Mouse (Mus musculus) stomach, embryonic 16.5 days (tissue): ENCODE measurements at regions not wholly inside any gene's neighbourhood (a gene's known extent, or its start where the extent isn't known, plus 50 kb on each side); places are given as distances from the start of the nearest gene placed in this dataset.

Source experiments
- ATAC-seq: fragments of 200-750 bp; cut with Nextera tagmentation; 2 replicates; pipeline ENCODE4 v1.8.0; 2017; ENCODE audit warnings: moderate number of reproducible peaks, moderate TSS enrichment; ENCODE audit not compliant: insufficient read depth, low FRiP score
- H3K27ac ChIP-seq: fragments of 300-500 bp; sonication (generic); 2 replicates; pipeline ENCODE4 v1.5.1; 2014; ENCODE audit warnings: low read length
- H3K27me3 ChIP-seq: fragments of 300-500 bp; sonication (generic); 2 replicates; pipeline ENCODE4 v1.6.1; 2014; ENCODE audit warnings: low read length, control low read depth, mixed read lengths; ENCODE audit not compliant: control insufficient read depth, insufficient read depth
- H3K36me3 ChIP-seq: fragments of 300-500 bp; sonication (generic); 2 replicates; pipeline ENCODE4 v1.6.1; 2014; ENCODE audit warnings: low read length; ENCODE audit not compliant: control insufficient read depth, insufficient read depth
- H3K4me1 ChIP-seq: fragments of 300-500 bp; sonication (generic); 2 replicates; pipeline ENCODE4 v1.6.1; 2014; ENCODE audit warnings: low read length, control low read depth, mixed read lengths; ENCODE audit not compliant: control insufficient read depth, insufficient read depth
- H3K4me2 ChIP-seq: fragments of 300-500 bp; sonication (generic); 2 replicates; pipeline ENCODE4 v1.6.1; 2014; ENCODE audit warnings: low read depth, low read length, mixed read lengths
- H3K4me3 ChIP-seq: fragments of 300-500 bp; sonication (generic); replicated peaks from 2 replicates; pipeline ENCODE4 v1.5.1; 2014; ENCODE audit warnings: mild to moderate bottlenecking, low read length
- H3K9ac ChIP-seq: fragments of 300-500 bp; sonication (generic); 2 replicates; pipeline ENCODE4 v1.6.1; 2014; ENCODE audit warnings: low read length
- H3K9me3 ChIP-seq: fragments of 300-500 bp; sonication (generic); replicated peaks from 2 replicates; pipeline ENCODE4 v1.6.1; 2016; ENCODE audit warnings: low read length, control low read depth; ENCODE audit not compliant: control insufficient read depth
- WGBS: fragments of 180-500 bp; shearing (Covaris S2); extraction: QIAGEN DNeasy Blood & Tissue Kit; methylation state at CpG from one replicate; pipeline ENCODE4 v1.1.7; 2014; 5-methylcytosine and 5-hydroxymethylcytosine counted together

DNA sequence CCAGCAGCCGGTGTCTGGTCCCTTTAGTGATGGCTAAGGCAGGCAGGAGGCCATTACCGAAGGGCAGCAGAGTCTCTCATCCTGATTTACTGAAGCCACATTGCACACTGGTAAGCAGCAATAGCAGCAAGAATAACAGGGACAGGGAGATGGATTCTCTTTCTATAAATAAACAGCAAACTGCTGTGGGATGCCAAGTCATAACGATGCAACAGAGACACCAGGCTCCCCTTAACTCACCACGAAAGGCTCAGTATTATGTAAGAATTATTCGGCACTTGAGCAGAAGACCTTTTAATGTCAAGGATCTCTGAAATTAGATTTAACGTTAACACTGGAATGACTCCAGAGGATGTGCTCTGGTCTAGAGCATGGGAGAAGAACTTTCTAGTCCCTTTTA is 202.1 kb downstream of the Ddx10 start:
- no peaks in the 10 kb centered on the region for H3K36me3 ChIP-seq
- 63% methylated on average over 6 of the region's 6 CpGs for WGBS
- no peaks in the 10 kb centered on the region for H3K4me1 ChIP-seq
- H3K27ac ChIP-seq = no peak overlapping the region
- no peak overlapping the region for H3K4me2 ChIP-seq
- H3K9me3 ChIP-seq = no peaks in the 10 kb centered on the region
- no peak for ATAC-seq
- no peak overlapping the region for H3K9ac ChIP-seq
- H3K4me3 ChIP-seq = no peak overlapping the region
- H3K27me3 ChIP-seq = no peaks in the 10 kb centered on the region

DNA sequence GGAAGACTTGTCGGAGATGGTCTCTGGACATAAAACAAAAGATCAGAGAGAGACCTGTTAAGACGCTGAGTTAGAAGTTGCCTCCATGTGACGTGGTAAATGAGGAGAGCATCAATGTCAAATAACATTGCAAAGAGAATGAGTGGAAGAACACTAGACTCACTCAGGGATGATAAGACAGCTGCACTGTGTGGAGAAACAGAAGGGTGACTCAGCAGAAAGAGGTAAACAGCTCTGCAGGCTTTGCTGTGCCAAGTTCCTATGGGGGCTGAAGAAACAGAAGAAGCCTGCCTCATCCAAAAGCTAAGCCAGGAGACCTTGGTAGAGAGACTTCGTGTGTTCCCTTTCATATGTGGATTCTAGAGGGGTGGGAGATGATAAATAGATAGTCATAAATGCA is 214.1 kb downstream of the Ddx10 start:
- Histone ChIP-seq H3K27me3 (no peaks in the 10 kb centered on the region), H3K4me3 (no peak overlapping the region), H3K9ac (no peak overlapping the region), H3K36me3 (no peaks in the 10 kb centered on the region), H3K9me3 (no peaks in the 10 kb centered on the region), H3K4me1 (no peaks in the 10 kb centered on the region), H3K27ac (no peak overlapping the region), H3K4me2 (no peak overlapping the region)
- no peak for ATAC-seq
- 76% methylated on average over 4 of the region's 4 CpGs for WGBS

DNA sequence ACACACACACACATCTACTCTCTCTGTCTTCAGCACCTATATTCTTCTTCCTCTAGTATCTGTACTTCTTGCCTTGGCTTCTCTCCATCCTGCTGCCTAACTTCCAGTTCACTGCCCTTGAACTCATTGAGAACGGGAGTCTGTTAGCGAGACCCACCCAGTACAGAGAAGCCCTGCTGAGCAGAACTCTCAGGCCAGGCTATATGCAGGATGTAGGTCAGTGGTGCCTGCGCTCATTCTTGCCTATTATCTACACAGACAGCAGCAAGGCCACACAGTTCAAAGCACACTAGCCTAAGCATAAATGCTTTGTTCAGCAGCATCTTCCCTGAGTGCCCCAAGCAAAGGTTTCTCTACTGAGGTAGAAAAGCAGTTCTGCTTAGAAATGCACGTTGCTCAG is 225.8 kb downstream of the Ddx10 start:
- Histone ChIP-seq H3K4me3 (no peak overlapping the region), H3K27ac (no peak overlapping the region), H3K9ac (no peak overlapping the region), H3K27me3 (no peaks in the 10 kb centered on the region), H3K4me1 (no peaks in the 10 kb centered on the region), H3K36me3 (no peaks in the 10 kb centered on the region), H3K4me2 (no peak overlapping the region), H3K9me3 (no peaks in the 10 kb centered on the region)
- 74% methylated on average over 4 of the region's 4 CpGs for WGBS
- ATAC-seq = no peak

DNA sequence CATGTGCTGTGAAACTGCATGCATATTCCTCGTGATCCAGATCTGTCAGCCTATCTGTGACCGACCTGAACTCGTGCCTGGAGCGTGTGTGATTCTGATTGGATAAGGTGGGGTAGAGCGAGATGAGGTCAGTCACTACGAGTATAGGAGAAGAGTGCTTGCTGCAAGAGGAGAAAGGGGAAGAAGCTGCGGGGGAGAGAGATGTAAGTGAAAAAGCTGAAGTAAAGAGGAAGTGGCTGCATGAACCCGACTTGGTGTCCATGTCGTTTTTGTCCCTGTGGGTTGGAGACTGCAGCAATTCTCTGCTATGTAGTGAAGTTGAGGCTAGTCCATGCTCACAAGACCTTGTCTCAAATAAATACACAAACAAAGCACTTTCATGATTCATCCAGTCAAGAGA is 237.1 kb downstream of the Ddx10 start:
- Histone ChIP-seq H3K27ac (no peak overlapping the region), H3K27me3 (no peaks in the 10 kb centered on the region), H3K36me3 (no peaks in the 10 kb centered on the region), H3K4me1 (no peaks in the 10 kb centered on the region), H3K4me3 (no peak overlapping the region), H3K9ac (no peak overlapping the region), H3K4me2 (no peak overlapping the region), H3K9me3 (no peaks in the 10 kb centered on the region)
- WGBS = 84% methylated on average over 9 of the region's 9 CpGs
- no peak for ATAC-seq

DNA sequence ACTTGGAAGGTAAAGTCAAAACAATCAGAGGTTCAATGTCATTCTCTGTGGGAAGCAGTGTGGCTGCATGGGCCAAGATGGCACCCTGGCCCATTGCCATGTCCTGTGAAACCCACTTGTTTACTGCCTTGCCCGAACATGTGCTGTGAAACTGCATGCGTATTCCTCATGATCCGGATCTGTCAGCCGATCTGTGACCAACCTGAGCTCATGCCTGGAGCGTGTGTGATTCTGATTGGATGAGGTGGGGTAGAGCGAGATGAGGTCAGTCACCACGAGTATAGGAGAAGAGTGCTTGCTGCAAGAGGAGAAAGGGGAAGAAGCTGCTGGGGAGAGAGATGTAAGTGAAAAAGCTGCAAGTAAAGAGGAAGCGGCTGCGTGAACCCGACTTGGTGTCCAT is 240.5 kb downstream of the Ddx10 start:
- H3K4me3 ChIP-seq = no peak overlapping the region
- H3K9ac ChIP-seq = no peak overlapping the region
- no peaks in the 10 kb centered on the region for H3K27me3 ChIP-seq
- no peak overlapping the region for H3K4me2 ChIP-seq
- H3K9me3 ChIP-seq = no peaks in the 10 kb centered on the region
- no peak overlapping the region for H3K27ac ChIP-seq
- no peaks in the 10 kb centered on the region for H3K36me3 ChIP-seq
- 86% methylated on average over 10 of the region's 10 CpGs for WGBS
- no peak for ATAC-seq
- H3K4me1 ChIP-seq = no peaks in the 10 kb centered on the region

DNA sequence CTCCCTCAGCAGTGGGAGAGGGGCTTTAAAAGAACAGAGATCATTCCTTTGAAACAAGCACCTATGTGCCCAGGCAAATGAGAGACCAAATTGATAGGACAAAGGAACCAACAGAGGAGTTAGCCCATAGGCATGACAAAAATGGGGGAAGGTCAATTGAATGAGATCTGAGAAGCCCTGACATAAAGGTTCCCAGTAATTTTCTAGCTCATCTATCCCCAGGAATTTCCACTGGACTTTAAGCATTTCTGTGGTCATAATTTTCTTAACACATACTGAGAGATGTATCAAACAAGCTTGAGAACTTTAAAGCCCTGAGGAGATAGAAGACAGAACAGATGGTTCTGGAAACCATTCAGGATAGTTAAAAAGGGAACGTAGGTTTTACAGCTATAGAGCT is 241.8 kb downstream of the Ddx10 start:
- Histone ChIP-seq H3K4me1 (no peaks in the 10 kb centered on the region), H3K27me3 (no peaks in the 10 kb centered on the region), H3K9me3 (no peaks in the 10 kb centered on the region), H3K36me3 (no peaks in the 10 kb centered on the region), H3K27ac (no peak overlapping the region), H3K9ac (no peak overlapping the region), H3K4me2 (no peak overlapping the region), H3K4me3 (no peak overlapping the region)
- no peak for ATAC-seq
- 90% methylated on average over 1 of the region's 1 CpGs for WGBS

DNA sequence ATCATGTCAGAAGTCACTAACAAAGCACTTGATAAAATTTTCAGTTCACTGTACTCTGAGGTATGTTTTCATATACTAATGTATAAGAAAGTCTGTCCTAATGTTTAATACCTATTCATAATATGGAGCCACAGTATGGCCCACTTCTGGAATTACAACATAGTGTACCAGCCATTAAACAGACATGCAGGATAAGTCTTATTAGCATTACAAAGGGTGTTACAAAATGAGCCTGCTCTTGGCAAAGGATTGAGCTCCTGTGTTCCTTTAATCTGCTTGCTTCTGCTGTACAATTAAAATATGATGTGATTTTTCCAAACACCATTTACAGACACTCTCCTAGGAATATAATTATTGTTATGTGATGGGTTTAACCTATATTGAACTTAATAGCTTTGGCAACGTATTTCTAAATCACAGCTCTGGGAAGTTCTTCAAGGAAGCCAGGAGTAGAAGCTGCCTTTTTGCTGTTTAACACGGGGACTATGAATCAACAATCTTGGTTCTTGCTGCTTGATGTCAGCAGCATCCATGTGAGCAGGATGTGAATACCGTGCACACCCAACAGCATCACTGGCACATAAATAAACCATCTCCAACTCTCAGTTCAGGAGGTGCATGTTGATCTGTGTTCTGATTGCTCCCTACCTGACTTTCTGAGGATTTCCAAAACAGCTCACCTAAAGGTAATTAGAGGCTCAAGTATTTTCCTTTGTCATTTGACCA is 243.4 kb downstream of the Ddx10 start:
- WGBS = 64% methylated on average over 3 of the region's 3 CpGs
- H3K9me3 ChIP-seq = no peaks in the 10 kb centered on the region

GRCm38 (mm10) chr9:52976041-52976440 is 271.8 kb downstream of the Ddx10 start:
- WGBS = 86% methylated on average over 1 of the region's 1 CpGs
- Histone ChIP-seq H3K36me3 (no peaks in the 10 kb centered on the region), H3K9me3 (no peaks in the 10 kb centered on the region), H3K4me3 (no peak overlapping the region), H3K4me2 (no peak overlapping the region), H3K27me3 (no peaks in the 10 kb centered on the region), H3K27ac (no peak overlapping the region), H3K4me1 (no peaks in the 10 kb centered on the region), H3K9ac (no peak overlapping the region)
- ATAC-seq = no peak

More for the DNA sequence above, 243.4 kb downstream of the Ddx10 start:
- Histone ChIP-seq H3K4me3 (no peak overlapping the region), H3K9ac (no peak overlapping the region), H3K27ac (no peak overlapping the region), H3K4me1 (no peaks in the 10 kb centered on the region), H3K4me2 (no peak overlapping the region), H3K36me3 (no peaks in the 10 kb centered on the region), H3K27me3 (no peaks in the 10 kb centered on the region)
- no peak for ATAC-seq

GRCm38 (mm10) chr9:52965631-52966030 is 282.2 kb downstream of the Ddx10 start:
- WGBS = 92% methylated on average over 4 of the region's 4 CpGs
- Histone ChIP-seq H3K27ac (no peak overlapping the region), H3K36me3 (no peaks in the 10 kb centered on the region), H3K4me2 (no peak overlapping the region), H3K9me3 (no peaks in the 10 kb centered on the region), H3K27me3 (no peaks in the 10 kb centered on the region), H3K4me3 (no peak overlapping the region), H3K9ac (no peak overlapping the region), H3K4me1 (no peaks in the 10 kb centered on the region)
- no peak for ATAC-seq
